Mouse (Mus musculus) intestine, embryonic 16.5 days (tissue): ENCODE data around the gene Sdk2. TPM values are rescaled to one million over a fixed set of nuclear protein-coding genes. Genes with fewer than 3 reads are reported as not detected.

Source experiments
- ATAC-seq: fragments of 200-750 bp; cut with Nextera tagmentation; 2 replicates; pipeline ENCODE4 v1.8.0; 2017; ENCODE audit warnings: moderate TSS enrichment, moderate library complexity
- H3K27ac ChIP-seq: fragments of 300-500 bp; sonication (generic); 2 replicates; pipeline ENCODE4 v1.5.1; 2014; ENCODE audit warnings: mild to moderate bottlenecking, low read length
- H3K27me3 ChIP-seq: fragments of 300-500 bp; sonication (generic); replicated peaks from 2 replicates; pipeline ENCODE4 v1.6.1; 2014; ENCODE audit warnings: low read length, control low read depth, mixed read lengths; ENCODE audit not compliant: control insufficient read depth, insufficient read depth
- H3K36me3 ChIP-seq: fragments of 300-500 bp; sonication (generic); 2 replicates; pipeline ENCODE4 v1.6.1; 2014; ENCODE audit warnings: low read length, control low read depth; ENCODE audit not compliant: control insufficient read depth, insufficient read depth
- H3K4me1 ChIP-seq: fragments of 300-500 bp; sonication (generic); 2 replicates; pipeline ENCODE4 v1.6.1; 2014; ENCODE audit warnings: low read length, control low read depth, mixed read lengths; ENCODE audit not compliant: control insufficient read depth, insufficient read depth
- H3K4me2 ChIP-seq: fragments of 300-500 bp; sonication (generic); 2 replicates; pipeline ENCODE4 v1.6.1; 2014; ENCODE audit warnings: low read depth, low read length, control low read depth
- H3K4me3 ChIP-seq: fragments of 300-500 bp; sonication (generic); 2 replicates; pipeline ENCODE4 v1.5.1; 2014; ENCODE audit warnings: mild to moderate bottlenecking, low read length
- H3K9ac ChIP-seq: fragments of 300-500 bp; sonication (generic); 2 replicates; pipeline ENCODE4 v1.6.1; 2014; ENCODE audit warnings: low read depth, low read length
- H3K9me3 ChIP-seq: fragments of 300-500 bp; sonication (generic); 2 replicates; pipeline ENCODE4 v1.6.1; 2016; ENCODE audit warnings: low read length, control low read depth; ENCODE audit not compliant: control insufficient read depth
- WGBS: fragments of 180-500 bp; shearing (Covaris S2); extraction: QIAGEN DNeasy Blood & Tissue Kit; methylation state at CpG from one replicate; pipeline ENCODE4 v1.1.7; 2014; 5-methylcytosine and 5-hydroxymethylcytosine counted together
- polyA plus RNA-seq: library from polyadenylated mRNA; unstranded; fragments of >200 nt; fragmentation: Nextera tagmentation; extraction: Ambion mirVana; gene quantifications from 2 replicates; pipeline ENCODE4 v1.2.1, GENCODE M21; 2015

The Sdk2 gene
- polyA plus RNA-seq, 1 experiment from 2014 or later = 1.5 TPM

GRCm38 (mm10) chr11:113971609-113972516 lies 95.0 kb downstream of the Sdk2 start:
- peaks cover 17% of the 10 kb centered on the region for H3K9me3 ChIP-seq
- H3K9ac ChIP-seq = no peak overlapping the region
- H3K4me2 ChIP-seq = no peak overlapping the region
- no peak for ATAC-seq
- WGBS = 76% methylated on average over 19 of the region's 19 CpGs
- no peaks in the 10 kb centered on the region for H3K4me1 ChIP-seq
- H3K27me3 ChIP-seq = no peaks in the 10 kb centered on the region
- no peak overlapping the region for H3K27ac ChIP-seq
- 0 out of 2 replicates have a peak, but pooled peaks cover 2% of the 10 kb centered on the region for H3K36me3 ChIP-seq
- H3K4me3 ChIP-seq = no peak overlapping the region

GRCm38 (mm10) chr11:113970026-113970425 lies 96.8 kb downstream of the Sdk2 start:
- no peak for ATAC-seq
- no peaks in the 10 kb centered on the region for H3K27me3 ChIP-seq
- H3K4me2 ChIP-seq = no peak overlapping the region
- H3K4me1 ChIP-seq = no peaks in the 10 kb centered on the region
- no peak overlapping the region for H3K27ac ChIP-seq
- peaks cover 35% of the 10 kb centered on the region for H3K9me3 ChIP-seq
- no peak overlapping the region for H3K4me3 ChIP-seq
- H3K9ac ChIP-seq = no peak overlapping the region
- 87% methylated on average over 2 of the region's 2 CpGs for WGBS
- 0 out of 2 replicates have a peak, but pooled peaks cover 4% of the 10 kb centered on the region for H3K36me3 ChIP-seq

GRCm38 (mm10) chr11:113965214-113965613 lies 101.6 kb downstream of the Sdk2 start:
- Histone ChIP-seq H3K9ac (no peak overlapping the region), H3K27ac (no peak overlapping the region), H3K27me3 (no peaks in the 10 kb centered on the region), H3K4me3 (no peak overlapping the region), H3K4me2 (no peak overlapping the region), H3K4me1 (no peaks in the 10 kb centered on the region), H3K9me3 (peaks cover 40% of the 10 kb centered on the region), H3K36me3 (0 out of 2 replicates have a peak, but pooled peaks cover 4% of the 10 kb centered on the region)
- no peak for ATAC-seq
- 87% methylated on average over 1 of the region's 1 CpGs for WGBS

- no peaks in the 10 kb centered on the region for H3K4me1 ChIP-seq
- H3K27me3 ChIP-seq = no peaks in the 10 kb centered on the region
- ATAC-seq = no peak
- H3K4me2 ChIP-seq = no peak overlapping the region
- H3K9ac ChIP-seq = no peak overlapping the region
- H3K9me3 ChIP-seq = peaks cover 29% of the 10 kb centered on the region
- H3K27ac ChIP-seq = no peak overlapping the region
- 95% methylated on average over 3 of the region's 3 CpGs for WGBS
- 0 out of 2 replicates have a peak, but pooled peaks cover 4% of the 10 kb centered on the region for H3K36me3 ChIP-seq
- H3K4me3 ChIP-seq = no peak overlapping the region
Measured at GRCm38 (mm10) chr11:113962751-113963150, 104.1 kb downstream of the Sdk2 start.

GRCm38 (mm10) chr11:113951616-113951988 lies 115.2 kb downstream of the Sdk2 start:
- no peaks in the 10 kb centered on the region for H3K27me3 ChIP-seq
- H3K9me3 ChIP-seq = no peaks in the 10 kb centered on the region
- WGBS = 73% methylated on average over 15 of the region's 15 CpGs
- no peaks in the 10 kb centered on the region for H3K4me1 ChIP-seq
- no peak overlapping the region for H3K27ac ChIP-seq
- ATAC-seq = no peak
- no peak overlapping the region for H3K4me3 ChIP-seq
- H3K9ac ChIP-seq = no peak overlapping the region
- H3K4me2 ChIP-seq = no peak overlapping the region
- H3K36me3 ChIP-seq = no peaks in the 10 kb centered on the region

GRCm38 (mm10) chr11:113950904-113951615 lies 115.8 kb downstream of the Sdk2 start:
- no peaks in the 10 kb centered on the region for H3K9me3 ChIP-seq

GRCm38 (mm10) chr11:113948676-113949075 lies 118.2 kb downstream of the Sdk2 start:
- H3K27me3 ChIP-seq = no peaks in the 10 kb centered on the region
- no peak overlapping the region for H3K4me2 ChIP-seq
- H3K9ac ChIP-seq = no peak overlapping the region
- no peak overlapping the region for H3K4me3 ChIP-seq
- H3K36me3 ChIP-seq = no peaks in the 10 kb centered on the region
- H3K9me3 ChIP-seq = no peaks in the 10 kb centered on the region
- no peaks in the 10 kb centered on the region for H3K4me1 ChIP-seq
- no peak for ATAC-seq
- 63% methylated on average over 8 of the region's 8 CpGs for WGBS
- H3K27ac ChIP-seq = no peak overlapping the region

More at GRCm38 (mm10) chr11:113950904-113951615, 115.8 kb downstream of the Sdk2 start:
- WGBS = 73% methylated on average over 7 of the region's 7 CpGs
- no peak overlapping the region for H3K4me2 ChIP-seq
- ATAC-seq = no peak
- H3K4me3 ChIP-seq = no peak overlapping the region
- no peaks in the 10 kb centered on the region for H3K4me1 ChIP-seq
- no peaks in the 10 kb centered on the region for H3K27me3 ChIP-seq
- no peaks in the 10 kb centered on the region for H3K36me3 ChIP-seq
- H3K27ac ChIP-seq = no peak overlapping the region
- H3K9ac ChIP-seq = no peak overlapping the region

GRCm38 (mm10) chr11:113942101-113942735 lies 124.6 kb downstream of the Sdk2 start:
- Histone ChIP-seq H3K9me3 (no peaks in the 10 kb centered on the region), H3K4me1 (no peaks in the 10 kb centered on the region), H3K9ac (no peak overlapping the region), H3K36me3 (no peaks in the 10 kb centered on the region), H3K4me2 (no peak overlapping the region), H3K27ac (no peak overlapping the region), H3K4me3 (no peak overlapping the region), H3K27me3 (no peaks in the 10 kb centered on the region)
- 52% methylated on average over 9 of the region's 9 CpGs for WGBS
- ATAC-seq = no peak

GRCm38 (mm10) chr11:113933678-113934077 lies 133.2 kb downstream of the Sdk2 start:
- Histone ChIP-seq H3K9ac (no peak overlapping the region), H3K36me3 (no peaks in the 10 kb centered on the region), H3K9me3 (no peaks in the 10 kb centered on the region), H3K27me3 (no peaks in the 10 kb centered on the region), H3K4me1 (0 out of 2 replicates have a peak, but pooled peaks cover 3% of the 10 kb centered on the region), H3K4me2 (no peak overlapping the region), H3K27ac (no peak overlapping the region), H3K4me3 (no peak overlapping the region)
- ATAC-seq = no peak
- 63% methylated on average over 9 of the region's 9 CpGs for WGBS
